Mouse (Mus musculus): ENCODE measurements around the gene Fam69b. TPM values are rescaled to one million over a fixed set of nuclear protein-coding genes. Genes with fewer than 3 reads are reported as not detected.

The Fam69b gene
- total and polyA plus RNA-seq, 3 experiments: 20.0 to 47.6 (median 21.1) TPM

GRCm38 (mm10) chr2:26628792-26629437, 658 bp downstream of the Fam69b start:
- H3K79me2 ChIP-seq (replicated peaks; ENCODE audit: control insufficient read depth, insufficient read depth, low read length): no peaks in the 10 kb centered on the region
- H3K36me3 ChIP-seq (ENCODE audit: control insufficient read depth, insufficient read depth, low read length): no peaks in the 10 kb centered on the region
- H3K4me1 ChIP-seq (ENCODE audit: control insufficient read depth, insufficient read depth, low read length): peaks cover 5% of the 10 kb centered on the region; the same call in 1 of the 2 replicates
- no peaks in the 10 kb centered on the region for H3K27me3 ChIP-seq (ENCODE audit: control insufficient read depth, insufficient read depth, low read length)
- H3K4me3 ChIP-seq: peak overlapping the region; percentile 63
- no peak for DNase-seq
- TF ChIP-seq CTCF (IDR thresholded peaks at IDR 0.05) (no peak), EP300 (IDR thresholded peaks at IDR 0.05; ENCODE audit: insufficient read depth, low read depth, low read length) (no peak)
- peak overlapping the region; percentile 86 for H3K9ac ChIP-seq (ENCODE audit: low read depth, low read length)
- peak overlapping the region; percentile 50 for H3K27ac ChIP-seq
- intact Hi-C loops (cut with DNase I): no loop called here
- 34% methylated on average over 5 of the region's 5 CpGs for WGBS

- Histone ChIP-seq H3K27me3 (ENCODE audit: control insufficient read depth, insufficient read depth, low read length) (no peaks in the 10 kb centered on the region), H3K4me3 (no peak overlapping the region), H3K27ac (no peak overlapping the region), H3K36me3 (ENCODE audit: control insufficient read depth, insufficient read depth, low read length) (no peaks in the 10 kb centered on the region), H3K9ac (ENCODE audit: low read depth, low read length) (no peak overlapping the region), H3K79me2 (replicated peaks; ENCODE audit: control insufficient read depth, insufficient read depth, low read length) (no peaks in the 10 kb centered on the region), H3K4me1 (ENCODE audit: control insufficient read depth, insufficient read depth, low read length) (peaks cover 4% of the 10 kb centered on the region)
- TF ChIP-seq CTCF (IDR thresholded peaks at IDR 0.05) (no peak), EP300 (IDR thresholded peaks at IDR 0.05; ENCODE audit: insufficient read depth, low read depth, low read length) (no peak), POLR2A (IDR thresholded peaks at IDR 0.05; ENCODE audit: insufficient read depth, low read depth, low read length) (no peak)
- DNase-seq: no peak
- intact Hi-C loops (cut with DNase I): no loop called here
- WGBS: 84% methylated on average over 16 of the region's 16 CpGs
Measured at GRCm38 (mm10) chr2:26632541-26633395, 4.5 kb downstream of the Fam69b start.

DNA sequence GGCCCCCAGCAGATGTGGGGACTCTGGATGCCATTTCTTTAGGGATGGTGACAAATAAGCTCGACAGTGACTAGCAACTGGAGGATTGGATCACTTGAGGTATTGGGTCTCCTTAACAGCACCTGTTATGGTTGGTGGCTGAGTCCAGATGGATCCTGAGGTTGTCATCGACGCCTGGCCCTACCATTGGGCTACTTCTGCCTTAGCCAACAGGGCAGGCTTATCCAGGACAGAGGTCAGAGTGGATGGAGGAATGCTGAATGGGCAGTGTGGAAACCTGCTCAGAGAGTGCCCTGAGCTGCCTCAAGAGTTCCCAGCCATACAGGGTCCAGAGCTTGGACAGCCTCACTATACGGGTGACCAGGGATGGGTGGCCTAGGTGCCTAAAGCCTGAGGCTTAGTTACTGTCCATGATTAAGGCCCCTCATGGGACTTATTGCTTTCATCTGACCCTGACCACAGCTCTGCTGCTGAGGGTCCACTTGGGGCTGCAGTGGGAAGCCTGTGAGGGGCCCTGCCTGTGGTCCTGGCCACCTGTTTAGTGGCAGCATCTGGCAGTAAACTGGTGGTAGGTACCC, 5.8 kb downstream of the Fam69b start:
- Histone ChIP-seq H3K79me2 (replicated peaks; ENCODE audit: control insufficient read depth, insufficient read depth, low read length) (no peaks in the 10 kb centered on the region), H3K36me3 (ENCODE audit: control insufficient read depth, insufficient read depth, low read length) (peaks cover 7% of the 10 kb centered on the region), H3K27ac (no peak overlapping the region), H3K4me3 (no peak overlapping the region), H3K9ac (ENCODE audit: low read depth, low read length) (no peak overlapping the region), H3K27me3 (ENCODE audit: control insufficient read depth, insufficient read depth, low read length) (no peaks in the 10 kb centered on the region), H3K4me1 (ENCODE audit: control insufficient read depth, insufficient read depth, low read length) (peaks cover 5% of the 10 kb centered on the region)
- 71% methylated on average over 4 of the region's 4 CpGs for WGBS
- TF ChIP-seq POLR2A (IDR thresholded peaks at IDR 0.05; ENCODE audit: insufficient read depth, low read depth, low read length): 0 out of 2 replicates have a peak, but pooled peaks have one; percentile 14
- no peak for TF ChIP-seq EP300 (IDR thresholded peaks at IDR 0.05; ENCODE audit: insufficient read depth, low read depth, low read length)
- DNase-seq: no peak
- intact Hi-C loops (cut with DNase I): no loop called here

GRCm38 (mm10) chr2:26634629-26635488, 6.6 kb downstream of the Fam69b start:
- Histone ChIP-seq H3K4me1 (ENCODE audit: control insufficient read depth, insufficient read depth, low read length) (peaks cover 6% of the 10 kb centered on the region), H3K27me3 (ENCODE audit: control insufficient read depth, insufficient read depth, low read length) (no peaks in the 10 kb centered on the region), H3K36me3 (ENCODE audit: control insufficient read depth, insufficient read depth, low read length) (peaks cover 7% of the 10 kb centered on the region), H3K9ac (ENCODE audit: low read depth, low read length) (no peak overlapping the region), H3K4me3 (no peak overlapping the region), H3K79me2 (replicated peaks; ENCODE audit: control insufficient read depth, insufficient read depth, low read length) (no peaks in the 10 kb centered on the region), H3K27ac (no peak overlapping the region)
- intact Hi-C loops (cut with DNase I): no loop called here
- DNase-seq: no peak
- 58% methylated on average over 12 of the region's 12 CpGs for WGBS
- TF ChIP-seq POLR2A (IDR thresholded peaks at IDR 0.05; ENCODE audit: insufficient read depth, low read depth, low read length): 0 out of 2 replicates have a peak, but pooled peaks have one; percentile 35
- no peak for TF ChIP-seq EP300 (IDR thresholded peaks at IDR 0.05; ENCODE audit: insufficient read depth, low read depth, low read length)

DNA sequence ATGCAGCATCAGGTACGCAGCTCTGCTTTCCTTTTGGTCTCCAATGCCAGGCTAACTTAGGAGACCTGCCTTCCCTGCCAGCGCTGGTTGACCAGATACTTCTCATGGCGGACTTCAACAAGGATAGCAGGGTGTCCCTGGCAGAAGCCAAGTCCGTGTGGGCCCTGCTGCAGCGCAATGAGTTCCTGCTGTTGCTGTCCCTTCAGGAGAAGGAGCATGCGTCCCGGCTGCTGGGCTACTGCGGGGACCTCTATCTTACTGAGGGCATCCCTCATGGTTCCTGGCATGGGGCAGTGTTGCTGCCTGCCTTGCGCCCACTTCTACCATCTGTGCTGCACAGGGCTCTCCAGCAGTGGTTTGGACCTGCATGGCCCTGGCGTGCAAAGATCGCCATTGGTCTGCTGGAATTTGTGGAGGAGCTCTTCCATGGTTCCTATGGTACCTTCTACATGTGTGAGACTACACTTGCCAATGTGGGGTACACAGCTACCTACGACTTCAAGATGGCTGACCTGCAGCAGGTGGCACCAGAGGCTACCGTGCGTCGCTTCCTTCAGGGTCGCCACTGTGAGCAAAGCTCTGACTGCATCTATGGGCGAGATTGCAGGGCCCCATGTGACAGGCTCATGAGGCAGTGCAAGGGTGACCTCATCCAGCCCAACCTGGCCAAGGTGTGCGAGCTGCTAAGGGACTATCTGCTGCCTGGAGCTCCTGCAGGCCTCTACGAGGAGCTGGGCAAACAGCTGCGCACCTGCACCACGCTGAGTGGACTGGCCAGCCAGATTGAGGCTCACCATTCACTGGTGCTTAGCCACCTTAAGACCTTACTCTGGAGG, 7.5 kb downstream of the Fam69b start:
- H3K36me3 ChIP-seq (ENCODE audit: control insufficient read depth, insufficient read depth, low read length): peaks cover 7% of the 10 kb centered on the region

More for the DNA sequence above, 7.5 kb downstream of the Fam69b start:
- no peak for TF ChIP-seq POLR2A (IDR thresholded peaks at IDR 0.05; ENCODE audit: insufficient read depth, low read depth, low read length)
- TF ChIP-seq EP300 (IDR thresholded peaks at IDR 0.05; ENCODE audit: insufficient read depth, low read depth, low read length): no peak
- no peak for TF ChIP-seq CTCF (IDR thresholded peaks at IDR 0.05)
- no peak overlapping the region for H3K9ac ChIP-seq (ENCODE audit: low read depth, low read length)
- intact Hi-C loops (cut with DNase I): no loop called here
- DNase-seq: no peak
- 75% methylated on average over 21 of the region's 21 CpGs for WGBS
- H3K27ac ChIP-seq: no peak overlapping the region
- peaks cover 8% of the 10 kb centered on the region for H3K4me1 ChIP-seq (ENCODE audit: control insufficient read depth, insufficient read depth, low read length)
- no peaks in the 10 kb centered on the region for H3K79me2 ChIP-seq (replicated peaks; ENCODE audit: control insufficient read depth, insufficient read depth, low read length)
- H3K27me3 ChIP-seq (ENCODE audit: control insufficient read depth, insufficient read depth, low read length): no peaks in the 10 kb centered on the region
- no peak overlapping the region for H3K4me3 ChIP-seq

Measured in heart, adult 2 months (tissue).